Mouse (Mus musculus): ENCODE measurements around the gene Afg1l. TPM values are rescaled to one million over a fixed set of nuclear protein-coding genes. Genes with fewer than 3 reads are reported as not detected.

The Afg1l gene
- 8.1 and 9.2 TPM in 2 replicates for polyA plus RNA-seq (2015; fragmentation: Nextera tagmentation; extraction: Ambion mirVana)

- peaks cover 7% of the 10 kb centered on the region for H3K4me1 ChIP-seq (ENCODE audit: control insufficient read depth, insufficient read depth, low read length)
- H3K9ac ChIP-seq (ENCODE audit: low read depth, low read length) = peak within 1 kb of the TSS; percentile 85
- H3K9me3 ChIP-seq (replicated peaks; ENCODE audit: control insufficient read depth, low read length, poor library complexity, severe bottlenecking) = no peaks in the 10 kb centered on the region
- H3K4me2 ChIP-seq (ENCODE audit: low read length) = peak within 1 kb of the TSS; percentile 97
- WGBS = under 1% methylated on average over 29 of the region's 29 CpGs
- ATAC-seq = peak; percentile 94
- H3K27ac ChIP-seq (ENCODE audit: low read length) = peak within 1 kb of the TSS; percentile 79
- H3K36me3 ChIP-seq (ENCODE audit: control insufficient read depth, insufficient read depth, low read length) = no peaks in the 10 kb centered on the region
- H3K4me3 ChIP-seq (ENCODE audit: low read depth, low read length) = peak within 1 kb of the TSS; percentile 74
- H3K27me3 ChIP-seq (ENCODE audit: control insufficient read depth, insufficient read depth, low read depth, low read length) = no peaks in the 10 kb centered on the region
Measured at GRCm38 (mm10) chr10:42478341-42478720, at the start of gene Afg1l. TSS of gene Afg1l (minus strand) at chr10:42478565.

GRCm38 (mm10) chr10:42525682-42526081 is 47.3 kb upstream of the Afg1l start:
- Histone ChIP-seq H3K4me2 (ENCODE audit: low read length) (no peak overlapping the region), H3K4me1 (ENCODE audit: control insufficient read depth, insufficient read depth, low read length) (0 out of 2 replicates have a peak, but pooled peaks cover 3% of the 10 kb centered on the region), H3K4me3 (ENCODE audit: low read depth, low read length) (no peak overlapping the region), H3K27me3 (ENCODE audit: control insufficient read depth, insufficient read depth, low read depth, low read length) (no peaks in the 10 kb centered on the region), H3K36me3 (ENCODE audit: control insufficient read depth, insufficient read depth, low read length) (peaks cover 7% of the 10 kb centered on the region; the same call in 1 of the 2 replicates), H3K9me3 (replicated peaks; ENCODE audit: control insufficient read depth, low read length, poor library complexity, severe bottlenecking) (no peaks in the 10 kb centered on the region), H3K27ac (ENCODE audit: low read length) (no peak overlapping the region), H3K9ac (ENCODE audit: low read depth, low read length) (no peak overlapping the region)
- WGBS = 96% methylated on average over 3 of the region's 3 CpGs
- no peak for ATAC-seq

DNA sequence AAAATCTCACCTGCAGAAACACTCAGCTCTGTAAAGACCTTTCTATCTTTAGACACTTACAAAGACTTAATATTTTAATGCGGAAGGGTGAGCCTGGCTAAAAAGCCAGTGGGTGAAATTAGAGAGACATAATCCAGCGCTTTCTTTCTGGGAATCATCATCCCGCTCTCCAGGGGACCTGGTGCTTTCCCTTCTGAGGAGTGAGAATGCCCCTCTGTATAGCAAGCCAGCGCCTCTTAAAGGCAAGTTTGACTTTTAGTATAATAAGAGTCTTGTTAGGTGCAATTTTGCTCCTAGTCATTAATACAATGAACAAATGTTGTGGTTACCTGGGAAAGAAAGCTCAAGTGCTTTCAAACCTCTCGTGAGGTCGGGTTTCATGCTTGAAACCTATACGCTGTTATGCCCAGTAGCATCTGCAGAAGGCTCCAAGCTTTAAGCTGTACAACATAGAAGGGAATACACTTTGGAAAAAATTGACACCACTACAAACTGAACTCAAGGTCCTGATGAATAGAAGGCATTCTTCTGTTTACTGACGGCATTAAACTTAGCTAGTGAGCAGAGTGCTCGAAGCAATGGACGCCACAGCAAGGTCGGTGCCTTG is 45.3 kb upstream of the Afg1l start:
- Histone ChIP-seq H3K4me3 (ENCODE audit: low read depth, low read length) (no peak overlapping the region), H3K9ac (ENCODE audit: low read depth, low read length) (no peak overlapping the region), H3K36me3 (ENCODE audit: control insufficient read depth, insufficient read depth, low read length) (peaks cover 7% of the 10 kb centered on the region; the same call in 1 of the 2 replicates), H3K27ac (ENCODE audit: low read length) (no peak overlapping the region), H3K4me1 (ENCODE audit: control insufficient read depth, insufficient read depth, low read length) (0 out of 2 replicates have a peak, but pooled peaks cover 3% of the 10 kb centered on the region), H3K27me3 (ENCODE audit: control insufficient read depth, insufficient read depth, low read depth, low read length) (no peaks in the 10 kb centered on the region), H3K9me3 (replicated peaks; ENCODE audit: control insufficient read depth, low read length, poor library complexity, severe bottlenecking) (no peaks in the 10 kb centered on the region), H3K4me2 (ENCODE audit: low read length) (no peak overlapping the region)
- 45% methylated on average over 11 of the region's 11 CpGs for WGBS
- no peak for ATAC-seq

DNA sequence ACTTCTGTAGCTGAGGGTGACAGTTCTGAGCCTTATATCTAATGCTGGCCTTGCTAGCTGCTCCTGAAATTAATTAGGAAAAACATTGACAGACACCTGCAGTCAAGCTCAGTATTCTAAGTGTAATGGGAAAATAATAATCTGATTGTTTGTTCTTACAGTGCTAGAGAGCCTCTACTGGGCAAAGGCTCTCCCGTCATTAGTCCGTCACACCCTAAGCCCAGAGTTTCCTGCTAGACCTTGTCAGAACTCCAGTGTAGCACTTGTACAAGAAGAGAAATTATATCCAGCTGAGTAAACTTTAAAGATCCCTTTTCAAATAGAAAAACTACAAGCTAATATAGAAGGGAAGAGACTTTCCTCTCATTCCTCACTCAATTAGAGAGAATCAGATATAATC is 44.5 kb upstream of the Afg1l start:
- WGBS = 34% methylated on average over 2 of the region's 2 CpGs
- no peak for ATAC-seq

DNA sequence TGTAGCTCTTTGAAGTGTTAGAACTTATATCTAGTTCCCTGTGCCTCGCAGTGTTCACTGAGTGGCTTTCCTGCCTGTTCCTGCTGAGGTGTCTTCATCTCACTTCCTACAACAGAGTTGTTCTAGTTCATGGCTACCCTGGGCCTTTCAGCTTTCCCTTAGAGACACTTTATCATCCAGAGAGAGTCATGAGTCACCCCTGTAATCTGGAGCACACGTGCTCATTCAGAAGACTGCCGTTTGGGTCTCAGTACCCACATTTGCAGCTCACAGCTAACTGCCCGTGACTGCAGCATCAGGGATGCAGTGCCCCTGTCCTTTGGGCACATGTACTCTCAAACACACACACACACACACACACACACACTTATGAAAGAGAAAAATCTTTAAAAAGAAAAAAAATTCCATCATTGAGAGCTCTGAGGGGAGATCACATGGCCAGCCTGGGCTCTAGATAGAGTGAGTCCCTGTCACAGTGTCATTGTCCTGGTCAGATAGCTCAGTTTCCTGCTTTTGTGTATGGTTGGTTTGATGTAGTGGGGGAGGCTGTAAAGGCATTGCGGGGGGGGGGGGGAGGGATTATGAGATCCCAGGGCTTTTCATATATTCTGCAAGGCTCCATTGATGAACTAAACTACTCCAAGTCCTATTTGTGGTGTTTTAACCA is 43.1 kb upstream of the Afg1l start:
- 0 out of 2 replicates have a peak, but pooled peaks cover 3% of the 10 kb centered on the region for H3K4me1 ChIP-seq (ENCODE audit: control insufficient read depth, insufficient read depth, low read length)
- H3K9ac ChIP-seq (ENCODE audit: low read depth, low read length) = no peak overlapping the region
- H3K4me3 ChIP-seq (ENCODE audit: low read depth, low read length) = no peak overlapping the region
- 0 out of 2 replicates have a peak, but pooled peaks cover 1% of the 10 kb centered on the region for H3K36me3 ChIP-seq (ENCODE audit: control insufficient read depth, insufficient read depth, low read length)
- no peaks in the 10 kb centered on the region for H3K9me3 ChIP-seq (replicated peaks; ENCODE audit: control insufficient read depth, low read length, poor library complexity, severe bottlenecking)
- H3K27ac ChIP-seq (ENCODE audit: low read length) = no peak overlapping the region
- no peaks in the 10 kb centered on the region for H3K27me3 ChIP-seq (ENCODE audit: control insufficient read depth, insufficient read depth, low read depth, low read length)
- no peak overlapping the region for H3K4me2 ChIP-seq (ENCODE audit: low read length)
- WGBS = 61% methylated on average over 4 of the region's 5 CpGs
- ATAC-seq = no peak

More for the DNA sequence above, 44.5 kb upstream of the Afg1l start:
- peaks cover 7% of the 10 kb centered on the region; the same call in 1 of the 2 replicates for H3K36me3 ChIP-seq (ENCODE audit: control insufficient read depth, insufficient read depth, low read length)
- H3K4me2 ChIP-seq (ENCODE audit: low read length) = no peak overlapping the region
- no peaks in the 10 kb centered on the region for H3K9me3 ChIP-seq (replicated peaks; ENCODE audit: control insufficient read depth, low read length, poor library complexity, severe bottlenecking)
- H3K4me3 ChIP-seq (ENCODE audit: low read depth, low read length) = no peak overlapping the region
- 0 out of 2 replicates have a peak, but pooled peaks cover 3% of the 10 kb centered on the region for H3K4me1 ChIP-seq (ENCODE audit: control insufficient read depth, insufficient read depth, low read length)
- H3K27ac ChIP-seq (ENCODE audit: low read length) = no peak overlapping the region
- no peaks in the 10 kb centered on the region for H3K27me3 ChIP-seq (ENCODE audit: control insufficient read depth, insufficient read depth, low read depth, low read length)
- H3K9ac ChIP-seq (ENCODE audit: low read depth, low read length) = no peak overlapping the region

DNA sequence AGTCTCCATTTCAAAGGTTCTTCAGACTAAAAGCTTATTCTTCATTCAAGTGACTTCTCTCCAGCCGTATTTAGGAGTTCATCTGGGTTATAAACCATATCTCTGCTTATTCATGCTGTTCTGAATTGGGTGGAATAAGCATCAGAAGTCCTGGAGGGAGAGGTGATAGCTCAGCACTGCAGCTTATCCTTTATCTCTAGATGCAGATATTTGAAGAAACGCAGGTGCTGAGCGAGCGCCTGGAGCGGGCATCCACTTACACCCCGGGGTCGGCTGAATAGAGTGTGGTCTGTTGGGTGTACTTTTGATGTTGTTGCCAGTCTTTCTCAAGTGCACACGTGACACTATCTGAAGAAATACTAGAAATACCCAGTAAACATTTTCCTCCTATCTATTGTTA is 40.0 kb upstream of the Afg1l start:
- Histone ChIP-seq H3K36me3 (ENCODE audit: control insufficient read depth, insufficient read depth, low read length) (no peaks in the 10 kb centered on the region), H3K4me1 (ENCODE audit: control insufficient read depth, insufficient read depth, low read length) (0 out of 2 replicates have a peak, but pooled peaks cover 3% of the 10 kb centered on the region), H3K27ac (ENCODE audit: low read length) (no peak overlapping the region), H3K9ac (ENCODE audit: low read depth, low read length) (no peak overlapping the region), H3K4me2 (ENCODE audit: low read length) (no peak overlapping the region), H3K4me3 (ENCODE audit: low read depth, low read length) (no peak overlapping the region), H3K9me3 (replicated peaks; ENCODE audit: control insufficient read depth, low read length, poor library complexity, severe bottlenecking) (no peaks in the 10 kb centered on the region), H3K27me3 (ENCODE audit: control insufficient read depth, insufficient read depth, low read depth, low read length) (no peaks in the 10 kb centered on the region)
- 78% methylated on average over 8 of the region's 8 CpGs for WGBS
- no peak for ATAC-seq

- H3K4me3 ChIP-seq (ENCODE audit: low read depth, low read length) = no peak overlapping the region
- no peak for ATAC-seq
- H3K4me2 ChIP-seq (ENCODE audit: low read length) = no peak overlapping the region
- H3K9me3 ChIP-seq (replicated peaks; ENCODE audit: control insufficient read depth, low read length, poor library complexity, severe bottlenecking) = no peaks in the 10 kb centered on the region
- H3K27ac ChIP-seq (ENCODE audit: low read length) = no peak overlapping the region
- no peaks in the 10 kb centered on the region for H3K36me3 ChIP-seq (ENCODE audit: control insufficient read depth, insufficient read depth, low read length)
- no peaks in the 10 kb centered on the region for H3K4me1 ChIP-seq (ENCODE audit: control insufficient read depth, insufficient read depth, low read length)
- H3K9ac ChIP-seq (ENCODE audit: low read depth, low read length) = no peak overlapping the region
- no peaks in the 10 kb centered on the region for H3K27me3 ChIP-seq (ENCODE audit: control insufficient read depth, insufficient read depth, low read depth, low read length)
Measured at GRCm38 (mm10) chr10:42514125-42514524, 35.8 kb upstream of the Afg1l start.

GRCm38 (mm10) chr10:42511184-42512135 is 33.1 kb upstream of the Afg1l start:
- Histone ChIP-seq H3K27ac (ENCODE audit: low read length) (no peak overlapping the region), H3K9ac (ENCODE audit: low read depth, low read length) (no peak overlapping the region), H3K4me2 (ENCODE audit: low read length) (no peak overlapping the region), H3K27me3 (ENCODE audit: control insufficient read depth, insufficient read depth, low read depth, low read length) (no peaks in the 10 kb centered on the region), H3K4me1 (ENCODE audit: control insufficient read depth, insufficient read depth, low read length) (no peaks in the 10 kb centered on the region), H3K4me3 (ENCODE audit: low read depth, low read length) (no peak overlapping the region), H3K9me3 (replicated peaks; ENCODE audit: control insufficient read depth, low read length, poor library complexity, severe bottlenecking) (no peaks in the 10 kb centered on the region), H3K36me3 (ENCODE audit: control insufficient read depth, insufficient read depth, low read length) (peaks cover 8% of the 10 kb centered on the region; the same call in 1 of the 2 replicates)
- WGBS = 86% methylated on average over 6 of the region's 6 CpGs
- no peak for ATAC-seq
